Mouse (Mus musculus) limb, embryonic 11.5 days (tissue): ENCODE measurements around the gene Kif13a. TPM values are rescaled to one million over a fixed set of nuclear protein-coding genes. Genes with fewer than 3 reads are reported as not detected.

Experiments used
- ATAC-seq: fragments of 200-750 bp; cut with Nextera tagmentation; 2 replicates; pipeline ENCODE4 v1.8.0; 2017; ENCODE audit warnings: low read depth; ENCODE audit not compliant: insufficient number of reproducible peaks, low FRiP score, low TSS enrichment
- DNase-seq: peaks from one replicate; pipeline ENCODE4 v3.0.0-alpha.2; 2015; ENCODE audit warnings: low spot score
- H3K27ac ChIP-seq: fragments of 300-500 bp; sonication (generic); replicated peaks from 2 replicates; pipeline ENCODE4 v1.5.1; 2014; ENCODE audit warnings: low read depth, mild to moderate bottlenecking, low read length
- H3K27me3 ChIP-seq: fragments of 300-500 bp; sonication (generic); 2 replicates; pipeline ENCODE4 v1.6.1; 2014; ENCODE audit warnings: mild to moderate bottlenecking, low read length, mixed read lengths; ENCODE audit not compliant: control insufficient read depth, insufficient read depth
- H3K36me3 ChIP-seq: fragments of 300-500 bp; sonication (generic); 2 replicates; pipeline ENCODE4 v1.6.1; 2014; ENCODE audit warnings: mild to moderate bottlenecking, low read length, moderate library complexity, mixed read lengths; ENCODE audit not compliant: control insufficient read depth, insufficient read depth
- H3K4me1 ChIP-seq: fragments of 300-500 bp; sonication (generic); 2 replicates; pipeline ENCODE4 v1.6.1; 2014; ENCODE audit warnings: low read length, mixed read lengths; ENCODE audit not compliant: control insufficient read depth, insufficient read depth
- H3K4me2 ChIP-seq: fragments of 300-500 bp; sonication (generic); 2 replicates; pipeline ENCODE4 v1.6.1; 2014; ENCODE audit warnings: low read depth, mild to moderate bottlenecking, moderate library complexity; ENCODE audit not compliant: severe bottlenecking
- H3K4me3 ChIP-seq: fragments of 300-500 bp; sonication (generic); 2 replicates; pipeline ENCODE4 v1.5.1; 2014; ENCODE audit warnings: low read depth, low read length
- H3K9ac ChIP-seq: fragments of 300-500 bp; sonication (generic); 2 replicates; pipeline ENCODE4 v1.6.1; 2014; ENCODE audit warnings: mild to moderate bottlenecking, low read length
- H3K9me3 ChIP-seq: fragments of 300-500 bp; sonication (generic); 2 replicates; pipeline ENCODE4 v1.6.1; 2016; ENCODE audit warnings: low read length; ENCODE audit not compliant: control insufficient read depth
- WGBS: fragments of 180-500 bp; shearing (Covaris S2); extraction: QIAGEN DNeasy Blood & Tissue Kit; methylation state at CpG from one replicate; pipeline ENCODE4 v1.1.7; 2014; 5-methylcytosine and 5-hydroxymethylcytosine counted together
- polyA plus RNA-seq: library from polyadenylated mRNA; unstranded; fragments of >200 nt; fragmentation: Nextera tagmentation; extraction: Ambion mirVana; gene quantifications from 2 replicates; pipeline ENCODE4 v1.2.1, GENCODE M21; 2014

Gene Kif13a
- polyA plus RNA-seq, 1 experiment from 2014 or later = 14.2 TPM

DNA sequence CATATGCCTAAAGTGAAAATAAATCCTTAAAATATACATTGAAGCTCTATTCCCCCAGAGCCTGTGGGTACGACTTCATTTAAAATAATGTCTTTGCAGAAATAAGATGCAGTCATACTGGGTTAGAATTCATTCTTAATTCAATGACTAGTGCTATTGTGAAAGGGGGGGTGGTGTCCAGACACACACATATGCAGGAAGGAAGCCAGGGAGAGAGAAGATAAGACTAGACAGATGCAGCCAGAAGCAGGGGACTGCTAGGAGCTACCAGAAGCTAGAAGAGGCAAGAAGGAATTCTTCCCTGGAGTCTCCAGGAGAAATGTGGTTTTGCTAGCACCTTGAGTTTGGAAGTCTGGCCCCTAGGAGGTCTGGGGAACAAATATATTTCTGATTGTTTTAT, 2.4 kb upstream of the Kif13a start:
- no peak for DNase-seq

DNA sequence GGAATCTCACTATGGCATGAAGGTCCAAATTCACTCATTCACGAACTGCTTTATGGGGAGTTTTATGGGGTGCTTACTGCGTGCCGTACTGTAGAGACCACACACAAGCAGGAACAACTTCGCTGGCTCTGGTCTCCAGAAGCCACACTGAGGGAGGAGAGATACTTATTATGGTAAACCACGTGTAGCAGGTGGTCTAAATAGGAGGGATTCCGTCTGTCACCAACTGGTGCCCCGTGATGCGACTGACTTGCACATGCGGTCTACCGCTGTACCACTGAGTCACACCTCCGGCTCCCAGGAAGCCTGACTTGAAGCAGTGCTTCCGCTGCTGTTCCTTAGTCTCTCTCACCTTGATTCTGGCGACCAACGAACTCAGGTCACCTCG, 986 bp upstream of the Kif13a start:
- H3K27ac ChIP-seq = peak overlapping the region; percentile 91; the same call in 1 of the 2 replicates
- peak overlapping the region; percentile 93 for H3K4me2 ChIP-seq
- ATAC-seq = 0 out of 2 replicates have a peak, but pooled peaks have one; percentile 31
- no peaks in the 10 kb centered on the region for H3K27me3 ChIP-seq
- 0 out of 2 replicates have a peak, but pooled peaks cover 7% of the 10 kb centered on the region for H3K4me1 ChIP-seq
- no peak for DNase-seq
- WGBS = 2% methylated on average over 15 of the region's 15 CpGs
- H3K9me3 ChIP-seq = no peaks in the 10 kb centered on the region
- H3K36me3 ChIP-seq = no peaks in the 10 kb centered on the region
- peak overlapping the region; percentile 77 for H3K4me3 ChIP-seq
- peak overlapping the region; percentile 30; the same call in 1 of the 2 replicates for H3K9ac ChIP-seq

More for the DNA sequence above, 2.4 kb upstream of the Kif13a start:
- no peak overlapping the region for H3K9ac ChIP-seq
- WGBS = 93% methylated on average over 1 of the region's 1 CpGs
- H3K4me1 ChIP-seq = 0 out of 2 replicates have a peak, but pooled peaks cover 7% of the 10 kb centered on the region
- no peak overlapping the region for H3K27ac ChIP-seq
- no peaks in the 10 kb centered on the region for H3K36me3 ChIP-seq
- H3K4me3 ChIP-seq = no peak overlapping the region
- no peaks in the 10 kb centered on the region for H3K9me3 ChIP-seq
- no peaks in the 10 kb centered on the region for H3K27me3 ChIP-seq
- no peak for ATAC-seq
- H3K4me2 ChIP-seq = no peak overlapping the region

DNA sequence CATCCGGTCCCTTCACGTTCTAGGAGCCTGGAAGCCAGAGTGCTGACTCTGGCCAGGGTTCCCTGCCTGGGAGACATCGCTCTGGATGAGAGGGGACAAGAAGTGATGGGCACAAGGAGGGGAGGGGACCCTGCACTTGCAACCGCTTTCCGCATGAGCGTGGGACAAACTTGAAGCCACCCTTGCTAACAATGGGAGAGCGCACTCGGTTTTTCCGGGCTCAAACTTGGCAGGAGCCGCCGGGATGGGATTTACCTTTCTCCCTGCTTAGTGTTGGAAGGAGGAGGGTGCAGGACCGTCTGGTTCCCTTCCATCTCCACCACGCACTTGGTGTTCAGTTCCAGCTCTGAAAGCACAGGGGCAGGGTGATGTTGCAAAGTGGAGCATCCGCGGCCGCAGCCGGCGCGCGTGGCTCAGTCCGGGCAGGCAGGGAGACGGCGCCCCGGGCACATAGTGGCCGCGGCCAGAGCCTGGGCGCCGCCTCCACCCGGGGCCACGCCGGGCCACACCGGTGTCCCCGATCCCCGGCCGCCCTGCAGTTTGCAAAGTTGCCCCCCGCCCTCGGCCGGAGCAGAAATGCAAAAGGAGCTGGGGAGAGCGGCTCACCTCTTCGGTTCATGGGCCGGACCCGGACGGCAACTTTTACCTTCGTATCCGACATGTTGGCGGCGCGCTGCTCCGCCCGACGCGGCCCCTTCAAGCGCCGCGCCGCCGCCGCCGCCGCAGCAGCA, 541 bp downstream of the Kif13a start:
- Histone ChIP-seq H3K4me2 (peak overlapping the region; percentile 93), H3K36me3 (no peaks in the 10 kb centered on the region), H3K4me3 (peak overlapping the region; percentile 77), H3K9ac (peak overlapping the region; percentile 94), H3K4me1 (0 out of 2 replicates have a peak, but pooled peaks cover 7% of the 10 kb centered on the region), H3K27ac (peak overlapping the region; percentile 91), H3K27me3 (no peaks in the 10 kb centered on the region), H3K9me3 (no peaks in the 10 kb centered on the region)
- 0% methylated on average over 49 of the region's 60 CpGs for WGBS
- ATAC-seq = peak; percentile 66
- peak; percentile 74 for DNase-seq

DNA sequence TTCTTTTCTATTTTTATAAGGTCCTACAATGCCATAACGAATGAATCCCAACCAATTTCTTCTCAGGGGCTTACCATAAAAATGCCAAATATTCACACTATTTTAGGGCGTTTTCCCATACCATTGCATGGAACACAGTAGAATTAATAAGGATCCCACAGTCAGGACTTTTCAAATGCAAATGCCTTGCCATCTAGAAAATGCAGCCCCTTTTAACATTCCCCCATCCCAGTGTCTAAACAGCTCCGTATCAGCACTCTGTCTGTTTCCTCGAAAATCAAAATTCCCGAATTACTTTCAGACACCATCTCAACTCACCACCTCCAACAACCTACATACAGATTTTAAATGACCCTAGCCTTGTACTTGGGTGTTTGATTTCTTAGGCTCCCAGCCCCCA, 1.3 kb downstream of the Kif13a start:
- H3K4me3 ChIP-seq = peak overlapping the region; percentile 77
- 41% methylated on average over 5 of the region's 5 CpGs for WGBS
- no peaks in the 10 kb centered on the region for H3K27me3 ChIP-seq
- H3K4me2 ChIP-seq = peak overlapping the region; percentile 93
- no peak overlapping the region; the same call in 1 of the 2 replicates for H3K9ac ChIP-seq
- ATAC-seq (no peak), DNase-seq (no peak)
- no peaks in the 10 kb centered on the region for H3K9me3 ChIP-seq
- no peak overlapping the region for H3K27ac ChIP-seq
- no peaks in the 10 kb centered on the region for H3K36me3 ChIP-seq
- 0 out of 2 replicates have a peak, but pooled peaks cover 7% of the 10 kb centered on the region for H3K4me1 ChIP-seq

DNA sequence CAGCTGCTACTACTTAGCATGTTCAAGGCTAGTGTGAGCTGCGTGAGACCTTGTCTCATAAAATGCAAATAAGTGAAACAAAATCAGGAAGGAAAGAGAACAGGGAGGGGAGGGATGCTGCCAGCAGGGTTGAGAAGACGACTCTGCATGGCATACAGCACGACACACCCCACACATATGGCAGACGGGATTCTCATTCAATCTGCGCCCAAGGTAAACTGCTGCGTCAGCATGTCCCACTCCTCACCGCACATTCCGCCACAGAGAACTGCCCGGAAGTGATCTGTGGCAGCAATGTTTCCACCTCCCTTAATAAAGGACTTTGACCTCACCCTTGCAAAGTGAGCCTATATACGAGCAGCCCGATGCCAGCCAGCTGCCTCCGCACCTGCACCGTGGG, 4.0 kb downstream of the Kif13a start:
- no peak overlapping the region for H3K4me3 ChIP-seq
- no peak for DNase-seq
- no peaks in the 10 kb centered on the region for H3K9me3 ChIP-seq
- H3K4me1 ChIP-seq = 0 out of 2 replicates have a peak, but pooled peaks cover 12% of the 10 kb centered on the region
- no peak overlapping the region for H3K4me2 ChIP-seq
- ATAC-seq = no peak
- H3K27ac ChIP-seq = no peak overlapping the region
- H3K27me3 ChIP-seq = no peaks in the 10 kb centered on the region
- H3K36me3 ChIP-seq = no peaks in the 10 kb centered on the region
- WGBS = 89% methylated on average over 13 of the region's 13 CpGs
- H3K9ac ChIP-seq = no peak overlapping the region

DNA sequence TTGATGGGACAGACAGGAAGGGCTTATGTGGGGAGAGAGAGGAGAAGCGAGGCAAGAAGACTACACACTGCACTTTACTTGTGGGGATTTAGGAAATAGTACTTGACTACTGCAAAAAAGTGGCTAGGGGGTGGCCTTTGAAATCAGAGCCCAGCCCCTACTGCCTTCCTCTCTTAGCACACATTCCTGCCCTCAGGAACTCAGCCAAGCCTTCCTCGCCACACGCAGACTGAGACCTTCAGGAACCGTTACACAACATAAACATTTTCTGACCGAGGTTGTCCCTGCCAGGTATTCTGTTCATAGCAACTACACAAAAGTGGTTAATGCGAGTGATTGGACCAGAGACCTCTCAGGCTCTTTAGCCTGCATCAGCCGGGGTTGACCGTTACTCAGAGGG, 8.1 kb downstream of the Kif13a start:
- Histone ChIP-seq H3K9ac (no peak overlapping the region), H3K4me1 (peaks cover 14% of the 10 kb centered on the region; the same call in 1 of the 2 replicates), H3K27ac (no peak overlapping the region), H3K27me3 (no peaks in the 10 kb centered on the region), H3K36me3 (no peaks in the 10 kb centered on the region), H3K4me3 (no peak overlapping the region), H3K4me2 (no peak overlapping the region), H3K9me3 (no peaks in the 10 kb centered on the region)
- no peak for ATAC-seq
- no peak for DNase-seq
- 58% methylated on average over 8 of the region's 8 CpGs for WGBS

DNA sequence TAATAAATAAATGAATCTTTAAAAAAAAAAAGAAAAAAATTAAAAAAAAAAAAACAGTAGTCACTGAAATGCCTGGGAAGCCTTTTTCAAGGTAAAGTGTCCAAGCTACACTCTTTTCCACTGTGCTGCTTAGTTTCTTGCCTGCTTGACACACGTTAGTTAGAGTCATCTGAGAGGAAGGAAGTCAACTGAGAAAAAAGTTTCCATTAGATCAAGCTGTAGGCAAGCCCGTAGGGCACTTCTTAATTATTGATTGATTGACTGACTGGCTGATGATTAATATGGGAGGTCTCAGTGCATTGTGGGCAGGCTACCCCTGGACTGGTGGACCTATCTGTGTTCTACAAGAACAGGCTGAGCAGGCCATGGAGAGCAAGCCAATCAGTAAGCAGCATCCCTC, 9.9 kb downstream of the Kif13a start:
- H3K9ac ChIP-seq = no peak overlapping the region
- H3K4me1 ChIP-seq = peaks cover 14% of the 10 kb centered on the region; the same call in 1 of the 2 replicates
- no peak overlapping the region for H3K27ac ChIP-seq
- DNase-seq = no peak
- H3K4me3 ChIP-seq = no peak overlapping the region
- no peaks in the 10 kb centered on the region for H3K9me3 ChIP-seq
- H3K4me2 ChIP-seq = no peak overlapping the region
- H3K27me3 ChIP-seq = no peaks in the 10 kb centered on the region
- 62% methylated on average over 2 of the region's 2 CpGs for WGBS
- ATAC-seq = no peak
- no peaks in the 10 kb centered on the region for H3K36me3 ChIP-seq

DNA sequence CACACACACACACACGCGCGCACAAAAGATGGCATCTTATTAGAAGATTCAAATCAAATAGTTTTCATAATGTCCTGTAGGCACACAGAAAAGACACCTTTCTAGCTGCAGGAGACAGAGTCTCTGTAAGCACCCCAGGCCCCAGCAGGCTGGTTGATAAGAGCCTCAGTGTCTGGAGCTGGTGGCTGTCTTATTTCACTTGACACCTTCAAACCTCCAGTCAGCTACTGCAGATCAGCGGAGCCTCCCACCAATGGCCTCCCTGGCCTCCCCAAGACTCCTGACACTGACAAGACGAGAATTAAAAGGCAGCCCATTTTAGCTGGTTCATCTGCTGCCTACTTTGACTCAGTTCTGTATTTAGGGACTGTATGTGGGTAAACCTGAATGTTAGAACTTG, 11.2 kb downstream of the Kif13a start:
- Histone ChIP-seq H3K4me1 (peaks cover 14% of the 10 kb centered on the region; the same call in 1 of the 2 replicates), H3K9ac (no peak overlapping the region), H3K9me3 (no peaks in the 10 kb centered on the region), H3K36me3 (no peaks in the 10 kb centered on the region), H3K4me2 (no peak overlapping the region), H3K27ac (no peak overlapping the region), H3K4me3 (no peak overlapping the region), H3K27me3 (no peaks in the 10 kb centered on the region)
- WGBS = 57% methylated on average over 5 of the region's 5 CpGs
- DNase-seq (peak; percentile 25), ATAC-seq (no peak)
